Mouse (Mus musculus) stomach, postnatal 0 days (tissue): ENCODE data around the gene Mtmr11. TPM values are rescaled to one million over a fixed set of nuclear protein-coding genes. Genes with fewer than 3 reads are reported as not detected.
"Not testable (repeated sequence)": the region's sequence is repeated elsewhere in the genome, so short reads cannot be mapped to it uniquely, and the experiment has no call there.

Source experiments
- ATAC-seq: fragments of 200-750 bp; cut with Nextera tagmentation; 2 replicates; pipeline ENCODE4 v1.8.0; 2017; ENCODE audit not compliant: low FRiP score, low TSS enrichment
- DNase-seq: peaks from one replicate; pipeline ENCODE4 v3.0.0-alpha.2; 2016; ENCODE audit warnings: low spot score
- H3K27ac ChIP-seq: fragments of 300-500 bp; sonication (generic); replicated peaks from 2 replicates; pipeline ENCODE4 v1.5.1; 2014; ENCODE audit warnings: mild to moderate bottlenecking, control low read depth
- H3K27me3 ChIP-seq: fragments of 300-500 bp; sonication (generic); 2 replicates; pipeline ENCODE4 v1.6.1; 2014; ENCODE audit warnings: low read length; ENCODE audit not compliant: control insufficient read depth, insufficient read depth
- H3K36me3 ChIP-seq: fragments of 300-500 bp; sonication (generic); 2 replicates; pipeline ENCODE4 v1.6.1; 2014; ENCODE audit warnings: low read length, mixed read lengths; ENCODE audit not compliant: control insufficient read depth, insufficient read depth
- H3K4me1 ChIP-seq: fragments of 300-500 bp; sonication (generic); replicated peaks from 2 replicates; pipeline ENCODE4 v1.6.1; 2014; ENCODE audit warnings: antibody characterized with exemption; ENCODE audit not compliant: control insufficient read depth, insufficient read depth
- H3K4me2 ChIP-seq: fragments of 300-500 bp; sonication (generic); replicated peaks from 2 replicates; pipeline ENCODE4 v1.6.1; 2014; ENCODE audit warnings: low read depth, mild to moderate bottlenecking, control low read depth, moderate library complexity
- H3K4me3 ChIP-seq: fragments of 300-500 bp; sonication (generic); 2 replicates; pipeline ENCODE4 v1.5.1; 2014; ENCODE audit warnings: low read depth, low read length, control low read depth
- H3K9ac ChIP-seq: fragments of 300-500 bp; sonication (generic); 2 replicates; pipeline ENCODE4 v1.6.1; 2014; ENCODE audit warnings: mild to moderate bottlenecking, low read length, control low read depth, mixed read lengths
- H3K9me3 ChIP-seq: fragments of 300-500 bp; sonication (generic); 2 replicates; pipeline ENCODE4 v1.6.1; 2016; ENCODE audit warnings: low read length; ENCODE audit not compliant: control insufficient read depth
- CTCF ChIP-seq: IDR thresholded peaks from 2 replicates; pipeline ENCODE4 v1.5.1; 2016; ENCODE audit warnings: antibody characterized with exemption, low read depth, mild to moderate bottlenecking, moderate library complexity
- EP300 ChIP-seq: optimal IDR thresholded peaks from 2 replicates; pipeline ENCODE3; 2016; ENCODE audit warnings: antibody characterized with exemption
- WGBS: fragments of 180-500 bp; shearing (Covaris S2); extraction: QIAGEN DNeasy Blood & Tissue Kit; methylation state at CpG from one replicate; pipeline ENCODE4 v1.1.7; 2014; 5-methylcytosine and 5-hydroxymethylcytosine counted together
- polyA plus RNA-seq: library from polyadenylated mRNA; unstranded; fragments of >200 nt; fragmentation: Nextera tagmentation; extraction: Ambion mirVana; gene quantifications from 2 replicates; pipeline ENCODE4 v1.2.1, GENCODE M21; 2015

Gene Mtmr11
- polyA plus RNA-seq, 1 experiment from 2014 or later = 8.2 TPM

- Histone ChIP-seq H3K4me1 (peaks cover 9% of the 10 kb centered on the region), H3K9ac (no peak overlapping the region), H3K4me2 (no peak overlapping the region), H3K36me3 (no peaks in the 10 kb centered on the region), H3K27ac (no peak overlapping the region), H3K4me3 (no peak overlapping the region), H3K27me3 (no peaks in the 10 kb centered on the region), H3K9me3 (no peaks in the 10 kb centered on the region)
- no peak for DNase-seq
- 92% methylated on average over 11 of the region's 11 CpGs for WGBS
- no peak for TF ChIP-seq EP300
- TF ChIP-seq CTCF = peak; percentile 32
- ATAC-seq = no peak
Observed at GRCm38 (mm10) chr3:96195616-96196313, 34.0 kb downstream of the Mtmr11 start.

- H3K9me3 ChIP-seq = no peaks in the 10 kb centered on the region
- ATAC-seq = peak; percentile 10
- WGBS = 20% methylated on average over 27 of the region's 27 CpGs
Observed at GRCm38 (mm10) chr3:96196437-96197128, 34.8 kb downstream of the Mtmr11 start.

GRCm38 (mm10) chr3:96197129-96197749 lies 35.4 kb downstream of the Mtmr11 start:
- DNase-seq = peak; percentile 87
- ATAC-seq = peak; percentile 91
- Histone ChIP-seq H3K9me3 (no peaks in the 10 kb centered on the region), H3K36me3 (no peaks in the 10 kb centered on the region), H3K4me2 (peak overlapping the region; percentile 87), H3K27me3 (no peaks in the 10 kb centered on the region), H3K9ac (peak overlapping the region; percentile 72), H3K4me3 (peak overlapping the region; percentile 58), H3K27ac (peak overlapping the region; percentile 92), H3K4me1 (peaks cover 9% of the 10 kb centered on the region)
- WGBS = under 1% methylated on average over 50 of the region's 50 CpGs
- TF ChIP-seq EP300 (no peak), CTCF (peak; percentile 33; the same call in 1 of the 2 replicates)

More at GRCm38 (mm10) chr3:96196437-96197128, 34.8 kb downstream of the Mtmr11 start:
- H3K4me2 ChIP-seq = peak overlapping the region; percentile 87
- H3K4me3 ChIP-seq = peak overlapping the region; percentile 58
- H3K4me1 ChIP-seq = peaks cover 9% of the 10 kb centered on the region
- H3K27me3 ChIP-seq = no peaks in the 10 kb centered on the region
- H3K9ac ChIP-seq = peak overlapping the region; percentile 72
- DNase-seq = no peak
- H3K36me3 ChIP-seq = no peaks in the 10 kb centered on the region
- TF ChIP-seq EP300 (no peak), CTCF (no peak)
- H3K27ac ChIP-seq = peak overlapping the region; percentile 92

GRCm38 (mm10) chr3:96198181-96198580 lies 36.4 kb downstream of the Mtmr11 start:
- WGBS = under 1% methylated on average over 6 of the region's 6 CpGs
- Histone ChIP-seq H3K27me3 (no peaks in the 10 kb centered on the region), H3K27ac (peak overlapping the region; percentile 65), H3K4me1 (peaks cover 9% of the 10 kb centered on the region), H3K4me3 (peak overlapping the region; percentile 58; the same call in 1 of the 2 replicates), H3K36me3 (no peaks in the 10 kb centered on the region), H3K9ac (no peak overlapping the region), H3K9me3 (no peaks in the 10 kb centered on the region), H3K4me2 (peak overlapping the region; percentile 87)
- TF ChIP-seq EP300 (no peak), CTCF (no peak)
- DNase-seq (no peak), ATAC-seq (peak; percentile 24)

GRCm38 (mm10) chr3:96198601-96199251 lies 36.9 kb downstream of the Mtmr11 start:
- not testable (repeated sequence) for ATAC-seq, H3K9me3 ChIP-seq, H3K4me1 ChIP-seq, H3K4me3 ChIP-seq, H3K9ac ChIP-seq, H3K27me3 ChIP-seq, H3K4me2 ChIP-seq, H3K36me3 ChIP-seq, H3K27ac ChIP-seq, DNase-seq
- WGBS = 30% methylated on average over 6 of the region's 8 CpGs
